Mouse (Mus musculus): ENCODE measurements around the gene Pkib. TPM values are rescaled to one million over a fixed set of nuclear protein-coding genes. Genes with fewer than 3 reads are reported as not detected.

Gene Pkib
- polyA plus RNA-seq (2014; fragmentation: Illumina TruSeq; extraction: RNeasy Lipid Tissue Mini Kit (QIAGEN cat#74804); ENCODE audit: low read depth, low replicate concordance), result 1.5 TPM

DNA sequence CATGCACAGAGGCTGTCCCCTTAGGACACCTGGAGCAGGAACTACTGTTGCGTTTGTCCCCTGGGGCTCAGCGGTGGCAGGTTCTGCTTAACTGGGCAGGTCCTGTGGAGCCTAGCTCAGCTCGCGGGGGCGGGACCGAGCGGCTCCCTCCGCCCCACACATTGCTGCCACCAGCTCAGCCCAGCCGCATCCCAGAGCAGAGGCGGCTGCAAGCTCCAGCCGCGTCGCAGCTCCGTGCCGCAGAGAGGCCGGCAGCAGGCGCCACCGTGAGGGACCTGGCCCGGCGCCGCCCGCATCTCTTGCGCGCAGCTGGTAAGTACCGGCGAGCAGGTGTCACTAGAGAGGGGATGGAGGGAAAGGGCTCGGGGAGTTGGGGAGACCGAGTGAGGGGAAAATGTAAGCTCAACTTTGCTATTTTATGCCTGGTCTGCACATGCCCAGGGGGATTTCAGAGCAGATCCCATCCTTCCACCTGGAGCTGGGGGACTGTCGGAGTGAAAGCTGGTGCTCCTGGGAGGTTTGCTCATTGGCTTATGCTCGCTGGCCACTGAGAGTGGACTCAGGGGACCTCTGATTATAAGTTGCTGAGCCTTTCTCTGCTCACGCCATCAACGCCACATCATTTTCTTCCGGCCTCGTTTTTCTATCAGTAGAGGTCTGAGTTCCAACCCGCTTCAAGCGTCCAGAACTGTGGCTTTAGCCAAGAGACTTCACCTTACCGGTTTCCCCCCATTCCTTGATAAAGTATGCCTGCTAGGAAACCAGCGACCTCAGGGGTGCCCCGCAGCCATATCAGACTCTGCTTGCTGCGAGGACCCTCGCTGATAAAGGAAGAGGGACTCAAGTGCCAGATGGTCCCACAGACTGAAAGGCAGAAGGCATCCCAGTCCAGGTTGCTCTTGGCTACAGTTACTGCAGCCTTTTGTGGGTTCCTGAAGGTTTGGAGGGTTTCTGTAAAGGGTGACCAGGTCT, at the start of gene Pkib:
Gene Pkib (plus strand): TSS at position 86 of the 972 bp plus-strand sequence.

DNA sequence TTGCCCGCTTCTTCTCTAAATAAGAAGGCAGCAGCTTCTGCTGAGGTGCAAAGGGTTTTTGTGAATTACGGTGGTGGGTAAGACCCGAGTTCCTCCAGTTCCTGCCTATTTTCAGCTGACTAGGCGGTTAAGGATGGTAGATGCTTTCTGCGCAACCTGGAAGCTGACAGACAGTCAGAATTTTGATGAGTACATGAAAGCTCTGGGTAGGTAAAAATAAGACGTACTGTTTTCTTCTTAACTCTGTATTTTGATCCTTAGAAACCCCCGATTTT, 153.0 kb downstream of the Pkib start, which contains the start of gene Fabp7:
Gene Fabp7 (plus strand): TSS at position 6 of the 275 bp plus-strand sequence.

Other genes starting within 250 kb of the Pkib start
- gene Hsf2, start 145.6 kb upstream of the Pkib start, polyA plus RNA-seq (2014; fragmentation: Illumina TruSeq; extraction: RNeasy Lipid Tissue Mini Kit (QIAGEN cat#74804); ENCODE audit: low read depth, low replicate concordance), result 17.3 TPM
- 257 TPM for gene Serinc1, start 99.5 kb upstream of the Pkib start, polyA plus RNA-seq (2014; fragmentation: Illumina TruSeq; extraction: RNeasy Lipid Tissue Mini Kit (QIAGEN cat#74804); ENCODE audit: low read depth, low replicate concordance)
- gene Fabp7, start 152.9 kb downstream of the Pkib start, polyA plus RNA-seq (2014; fragmentation: Illumina TruSeq; extraction: RNeasy Lipid Tissue Mini Kit (QIAGEN cat#74804); ENCODE audit: low read depth, low replicate concordance), result 1.7 TPM
- 95.9 TPM for gene Smpdl3a, start 162.4 kb downstream of the Pkib start, polyA plus RNA-seq (2014; fragmentation: Illumina TruSeq; extraction: RNeasy Lipid Tissue Mini Kit (QIAGEN cat#74804); ENCODE audit: low read depth, low replicate concordance)

Data from heart, adult 10 weeks (tissue).